Mouse (Mus musculus): ENCODE results near the gene Kbtbd12. TPM values are rescaled to one million over a fixed set of nuclear protein-coding genes. Genes with fewer than 3 reads are reported as not detected.
A peak's percentile ranks its signal among the peaks of the same experiment; 100 is the strongest.

Gene Kbtbd12
- total RNA-seq, 2 experiments from 2014 or later = 0.89 to 3.0 TPM

DNA sequence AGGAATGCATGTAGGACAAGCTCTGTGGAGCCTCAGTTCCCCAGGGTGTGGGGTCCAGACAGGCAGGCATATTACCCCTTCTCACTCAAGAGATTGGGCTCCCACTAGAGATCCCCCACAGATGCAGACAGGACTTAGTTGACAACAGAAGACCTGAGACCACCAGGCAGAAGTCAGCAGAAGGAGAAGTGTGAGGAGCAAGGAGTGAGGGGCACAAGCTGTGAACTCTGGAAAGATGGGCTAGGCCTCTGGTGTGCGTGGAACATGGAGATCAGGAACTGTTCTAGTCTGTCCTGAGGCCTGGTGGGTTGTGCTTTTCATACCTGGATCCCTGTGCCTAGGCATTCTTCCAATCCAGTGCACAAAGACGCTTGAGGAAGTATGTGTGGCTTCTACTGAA, 87.8 kb downstream of the Kbtbd12 start:
- DNase-seq (ENCODE audit: low spot score in 2 of 2) = peak in 1 of 2 experiments; percentile 15

DNA sequence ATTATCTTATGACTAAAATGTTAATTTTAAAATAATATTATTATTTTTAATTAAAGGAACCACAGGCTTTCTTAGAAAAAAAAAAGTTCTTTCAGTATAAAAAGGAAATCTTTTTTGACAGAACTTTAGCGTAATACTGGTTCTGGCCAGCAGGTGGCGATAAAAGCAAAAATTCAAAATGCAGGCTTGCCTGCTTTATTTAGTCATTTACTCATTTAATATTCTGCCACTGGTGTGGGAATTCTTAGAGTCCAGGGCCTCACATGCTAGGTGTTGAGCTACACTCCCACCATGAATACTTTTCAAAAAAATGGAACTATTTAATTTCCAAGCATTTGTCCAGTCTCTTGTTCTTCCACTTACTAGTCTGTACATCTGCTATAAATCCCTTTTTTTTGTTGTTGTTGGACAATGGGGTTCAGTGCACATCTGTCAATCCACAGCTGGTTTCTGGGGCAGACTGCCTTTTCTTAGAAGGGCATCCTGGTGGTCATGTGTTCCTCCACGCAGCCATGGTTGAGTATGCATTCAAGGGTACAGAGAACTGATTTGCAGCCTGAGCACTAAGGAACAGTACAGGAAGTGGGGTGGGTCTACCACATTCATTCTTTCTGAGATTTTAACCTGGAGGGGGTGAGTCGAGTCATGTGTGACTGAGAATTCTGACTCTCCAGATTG, 88.5 kb downstream of the Kbtbd12 start:
- DNase-seq (ENCODE audit: low spot score in 2 of 2) = peak; percentile 65 to 73

- DNase-seq (ENCODE audit: low spot score in 2 of 2) = peak in 1 of 2 experiments; percentile 12
Observed at GRCm38 (mm10) chr6:88548405-88549049, 89.2 kb downstream of the Kbtbd12 start.

GRCm38 (mm10) chr6:88545397-88545790, 92.4 kb downstream of the Kbtbd12 start:
- DNase-seq (ENCODE audit: low spot score in 2 of 2) = no peak

- peak in 1 of 2 experiments; percentile 9 for DNase-seq (ENCODE audit: low spot score in 2 of 2)
Observed at GRCm38 (mm10) chr6:88544644-88545396, 92.9 kb downstream of the Kbtbd12 start.

- peak in 1 of 2 experiments; percentile 5 for DNase-seq (ENCODE audit: low spot score in 2 of 2)
Observed at GRCm38 (mm10) chr6:88544241-88544640, 93.5 kb downstream of the Kbtbd12 start.

DNA sequence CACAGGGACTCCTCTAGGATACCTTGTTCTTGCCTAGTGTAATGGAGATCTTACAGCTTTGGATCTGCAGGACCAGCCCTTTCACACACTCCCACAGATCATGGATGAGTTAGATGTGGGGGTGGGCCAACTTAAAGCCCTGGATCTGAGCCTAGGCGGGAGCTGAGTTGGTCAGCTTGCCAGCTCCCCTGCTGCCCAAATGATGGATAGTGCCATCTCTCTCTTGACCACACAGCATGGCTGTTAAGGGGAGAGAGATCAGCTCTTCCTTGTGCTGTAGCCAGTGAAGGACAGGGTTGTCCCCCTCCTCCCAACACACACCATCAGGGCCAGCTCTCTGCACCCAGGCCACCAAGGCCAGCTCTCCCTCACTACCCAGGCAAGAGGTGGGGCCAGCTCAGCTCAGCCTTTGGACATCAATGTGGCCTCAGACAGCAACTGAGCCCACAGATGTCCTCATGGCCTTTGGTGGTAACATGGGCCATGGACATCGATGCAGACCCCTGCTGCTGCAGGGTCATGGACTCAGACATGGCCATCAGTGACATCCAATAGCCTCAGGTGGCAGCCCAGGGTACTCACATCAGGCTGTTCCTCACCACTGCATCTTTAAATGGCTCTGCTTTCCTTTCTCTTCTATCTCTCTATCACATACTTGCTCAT, 97.5 kb downstream of the Kbtbd12 start:
- DNase-seq (ENCODE audit: low spot score in 2 of 2) = peak in 1 of 2 experiments; percentile 14

DNA sequence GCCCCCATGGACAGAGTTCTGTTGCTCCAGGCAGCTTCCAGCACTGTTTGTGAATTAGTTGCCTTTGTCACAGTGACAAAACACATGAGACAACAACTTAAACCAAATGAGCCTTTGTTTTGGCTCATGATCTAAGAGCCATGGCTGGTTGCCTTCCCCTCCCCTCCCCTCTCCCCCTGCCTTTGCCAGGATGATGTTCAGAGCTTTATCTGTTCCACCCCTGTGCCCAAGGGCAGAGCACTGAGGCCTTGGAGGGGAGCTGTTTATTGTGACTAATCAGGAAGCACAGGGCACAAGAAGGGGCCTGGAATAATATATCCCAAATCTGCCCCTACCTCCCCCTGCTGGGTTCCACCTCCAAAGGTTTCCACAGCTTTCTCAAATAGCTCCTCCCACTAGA, 107.4 kb downstream of the Kbtbd12 start:
- DNase-seq (ENCODE audit: low spot score in 2 of 2) = peak in 1 of 2 experiments; percentile 20

DNA sequence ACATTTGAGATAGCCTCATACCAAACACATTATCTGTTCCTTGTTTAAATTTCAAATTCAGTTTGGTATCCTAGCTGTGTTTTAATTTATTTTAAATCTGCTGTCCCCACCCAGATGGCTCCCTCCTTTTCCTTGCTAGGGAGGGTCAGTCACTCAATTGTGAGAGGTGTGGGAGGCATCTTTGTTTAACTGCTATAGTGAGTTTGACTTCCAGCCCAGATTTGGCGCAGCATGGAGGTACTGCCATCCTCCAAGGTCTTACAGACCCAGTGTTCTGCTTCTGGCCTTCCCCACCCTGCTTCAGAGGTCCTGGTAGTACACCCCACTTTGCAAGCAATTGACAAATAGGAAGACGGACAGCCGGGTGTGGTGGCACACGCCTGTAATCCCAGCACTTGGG, 113.7 kb downstream of the Kbtbd12 start:
- DNase-seq (ENCODE audit: low spot score in 2 of 2) = peak in 1 of 2 experiments; percentile 10

DNA sequence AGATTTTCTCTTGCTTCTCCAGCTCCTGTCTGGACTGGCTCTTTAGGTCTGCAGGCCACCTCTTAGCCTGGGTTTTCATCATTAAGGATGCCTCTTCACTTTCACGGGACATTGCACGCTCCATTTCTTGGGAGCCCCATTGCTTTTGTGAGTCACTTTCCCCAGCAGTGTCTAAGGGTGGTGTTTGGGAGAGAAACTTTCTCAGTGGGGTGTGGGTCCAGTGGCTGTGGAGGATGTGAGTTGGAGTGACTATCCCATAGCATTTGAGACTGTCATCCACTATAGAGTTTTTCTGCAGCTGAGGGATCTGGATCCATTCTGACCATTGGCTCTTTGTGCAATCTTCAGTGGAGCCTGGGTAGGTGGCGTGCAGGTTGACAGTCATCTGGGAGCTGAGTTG, 114.3 kb downstream of the Kbtbd12 start:
- peak in 1 of 2 experiments; percentile 10 for DNase-seq (ENCODE audit: low spot score in 2 of 2)

GRCm38 (mm10) chr6:88523043-88523442, 114.7 kb downstream of the Kbtbd12 start:
- no peak for DNase-seq (ENCODE audit: low spot score in 2 of 2)

DNA sequence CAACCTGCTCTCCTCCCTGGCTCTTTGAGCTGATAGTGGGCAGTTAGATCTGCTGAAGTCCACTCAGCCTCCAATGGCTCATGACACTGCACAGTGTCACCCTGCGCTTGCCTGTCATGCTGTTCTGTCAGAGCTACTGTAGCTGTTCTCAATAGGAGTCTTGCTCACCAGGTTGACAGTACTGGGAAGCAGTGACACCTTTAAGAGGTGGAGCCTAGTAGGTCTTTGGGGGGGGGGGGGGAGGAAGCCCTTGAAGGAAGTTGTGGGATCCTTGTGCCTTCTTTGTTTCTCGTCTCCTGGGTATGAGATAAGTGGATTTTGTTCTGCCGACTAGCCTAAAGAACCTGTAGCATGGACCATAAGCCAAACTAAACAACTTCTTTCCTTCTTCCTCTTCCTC, 115.1 kb downstream of the Kbtbd12 start:
- peak in 1 of 2 experiments; percentile 10 for DNase-seq (ENCODE audit: low spot score in 2 of 2)

DNA sequence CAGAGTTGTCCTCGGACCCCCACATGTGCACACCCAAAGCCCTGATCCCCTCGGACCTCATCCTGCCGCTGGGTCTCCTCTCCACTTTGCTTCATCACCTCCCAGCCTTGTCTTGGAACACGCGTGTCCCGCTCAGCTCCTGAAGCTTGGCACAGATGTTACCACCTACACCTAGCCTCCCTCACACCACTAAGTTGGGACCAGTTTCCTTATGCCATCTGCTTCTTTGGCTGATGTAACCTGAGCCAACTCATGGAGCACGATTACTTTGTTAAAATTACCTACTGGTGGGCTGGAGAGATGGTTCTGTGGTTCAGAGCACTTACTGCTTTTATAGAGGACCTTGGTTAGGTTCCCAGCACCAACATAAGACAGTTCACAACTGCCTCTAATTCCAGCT, 115.9 kb downstream of the Kbtbd12 start:
- DNase-seq (ENCODE audit: low spot score in 2 of 2) = peak in 1 of 2 experiments; percentile 10

GRCm38 (mm10) chr6:88518404-88519263, 119.1 kb downstream of the Kbtbd12 start, which contains the start of gene Sec61a1:
Sec61a1 (minus strand) TSS chr6:88518905.
- peak; percentile 88 to 90 for DNase-seq (ENCODE audit: low spot score in 2 of 2)

- DNase-seq (ENCODE audit: low spot score in 2 of 2) = peak in 1 of 2 experiments; percentile 17
Observed at GRCm38 (mm10) chr6:88517701-88518403, 119.9 kb downstream of the Kbtbd12 start.

DNA sequence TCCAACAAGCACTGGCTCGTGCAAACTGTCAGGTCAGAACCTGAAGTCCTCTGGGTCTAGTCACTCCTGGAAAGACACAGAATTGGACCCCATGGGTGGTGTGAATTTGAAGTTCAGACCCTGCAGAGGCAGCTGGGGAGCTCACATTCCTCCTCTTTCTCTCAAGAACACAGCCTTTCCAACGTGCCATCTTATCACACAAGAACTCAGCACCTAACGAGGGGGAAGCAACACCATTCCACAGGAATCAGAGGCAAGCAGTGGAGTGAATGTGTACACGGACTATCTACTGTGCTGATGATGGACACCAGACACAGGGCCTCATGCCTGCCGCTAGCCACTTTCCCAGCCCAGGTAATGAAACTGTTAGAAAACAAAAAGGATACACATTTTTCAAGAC, 121.1 kb downstream of the Kbtbd12 start:
- peak in 1 of 2 experiments; percentile 14 for DNase-seq (ENCODE audit: low spot score in 2 of 2)

- DNase-seq (ENCODE audit: low spot score in 2 of 2) = peak in 1 of 2 experiments; percentile 15
Observed at GRCm38 (mm10) chr6:88515971-88516370, 121.8 kb downstream of the Kbtbd12 start.

- peak in 1 of 2 experiments; percentile 7 for DNase-seq (ENCODE audit: low spot score in 2 of 2)
Observed at GRCm38 (mm10) chr6:88514546-88514945, 123.2 kb downstream of the Kbtbd12 start.

- peak in 1 of 2 experiments; percentile 12 for DNase-seq (ENCODE audit: low spot score in 2 of 2)
Observed at GRCm38 (mm10) chr6:88513984-88514383, 123.8 kb downstream of the Kbtbd12 start.

Measured in adrenal gland, adult 18-20 months (tissue).